Mouse (Mus musculus) monocyte, adult 2 months (primary cell): Measurements from ENCODE around the gene Mtg1.

Source experiments
- DNase-seq, 2 experiments: peaks; one replicate each; pipeline ENCODE4 v3.0.0; 2022; ENCODE audit warnings: low spot score in 2 of 2, low read depth in 1 of 2

Gene Mtg1

GRCm38 (mm10) chr7:140137135-140138020 lies at the start of gene Mtg1:
Gene Mtg1 (plus strand): TSS chr7:140137564.
- DNase-seq: peak; percentile 73 to 92

- DNase-seq: no peak
Observed at GRCm38 (mm10) chr7:140090601-140091000, 46.8 kb upstream of the Mtg1 start.

GRCm38 (mm10) chr7:140092924-140093528 lies 44.3 kb upstream of the Mtg1 start, which contains the start of gene Prap1:
Gene Prap1 (plus strand): TSS chr7:140093395.
- DNase-seq: no peak

- DNase-seq: no peak
Observed at GRCm38 (mm10) chr7:140094954-140095353, 42.4 kb upstream of the Mtg1 start.

- DNase-seq: no peak
Observed at GRCm38 (mm10) chr7:140095556-140095955, 41.8 kb upstream of the Mtg1 start.

GRCm38 (mm10) chr7:140096055-140096454 lies 41.3 kb upstream of the Mtg1 start:
- DNase-seq: no peak

- DNase-seq: no peak
Observed at GRCm38 (mm10) chr7:140098466-140098865, 38.9 kb upstream of the Mtg1 start.

GRCm38 (mm10) chr7:140101498-140101897 lies 35.9 kb upstream of the Mtg1 start:
- no peak for DNase-seq

- peak in 1 of 2 experiments; percentile 70 for DNase-seq
Observed at GRCm38 (mm10) chr7:140101993-140102860, 35.1 kb upstream of the Mtg1 start, which contains the start of gene Fuom. Gene Fuom (minus strand): TSS chr7:140102441.

GRCm38 (mm10) chr7:140104009-140104408 lies 33.4 kb upstream of the Mtg1 start:
- DNase-seq: no peak

- DNase-seq: no peak
Observed at GRCm38 (mm10) chr7:140111943-140112342, 25.4 kb upstream of the Mtg1 start.

GRCm38 (mm10) chr7:140115583-140116328 lies 21.6 kb upstream of the Mtg1 start, which contains the start of gene Paox:
Gene Paox (plus strand): TSS chr7:140115799.
- DNase-seq: peak in 1 of 2 experiments; percentile 34

GRCm38 (mm10) chr7:140116329-140117054 lies 20.9 kb upstream of the Mtg1 start, which contains the start of gene Echs1:
Gene Echs1 (minus strand): TSS chr7:140116476.
- peak; percentile 86 for DNase-seq

GRCm38 (mm10) chr7:140120484-140120883 lies 16.9 kb upstream of the Mtg1 start:
- DNase-seq: no peak

GRCm38 (mm10) chr7:140121338-140121910 lies 15.9 kb upstream of the Mtg1 start:
- DNase-seq: no peak

GRCm38 (mm10) chr7:140122765-140123164 lies 14.6 kb upstream of the Mtg1 start:
- no peak for DNase-seq

GRCm38 (mm10) chr7:140124382-140124781 lies 13.0 kb upstream of the Mtg1 start:
- DNase-seq: no peak

GRCm38 (mm10) chr7:140125278-140126021 lies 11.9 kb upstream of the Mtg1 start:
- DNase-seq: peak; percentile 52 to 80

- no peak for DNase-seq
Observed at GRCm38 (mm10) chr7:140126022-140126350, 11.4 kb upstream of the Mtg1 start.
